ENCODE assay signal across 8 mouse cellular contexts in genomic region chr5:76928124-76928832, GRCm38 (mm10). TPM values are rescaled to one million over a fixed set of nuclear protein-coding genes. Genes with fewer than 3 reads are reported as not detected.
DNase-seq lines count a peak whose midpoint lies in the region; ATAC-seq and TF ChIP-seq lines count a peak whose summit lies in the region.

No protein-coding gene starts in this region.

- H3K4me1 ChIP-seq in liver, adult 2 months (ENCODE audit: control insufficient read depth, insufficient read depth, low read length): peaks cover 6% of the 10 kb centered on the region
- peaks cover 14% of the 10 kb centered on the region for H3K4me1 ChIP-seq in liver, embryonic 12.5 days
- peaks cover 29% of the 10 kb centered on the region for H3K4me1 ChIP-seq in heart, postnatal 0 days (ENCODE audit: control insufficient read depth, insufficient read depth)
- no peaks in the 10 kb centered on the region for H3K4me1 ChIP-seq in midbrain, embryonic 15.5 days

- H3K9ac ChIP-seq in liver, adult 2 months (ENCODE audit: low read depth, low read length): no peak overlapping the region
- H3K9ac ChIP-seq in liver, embryonic 12.5 days: no peak overlapping the region
- peak overlapping the region; percentile 58; the same call in 1 of the 2 replicates for H3K9ac ChIP-seq in heart, postnatal 0 days (replicated peaks; ENCODE audit: low read depth, low read length)
- H3K9ac ChIP-seq in midbrain, embryonic 15.5 days: no peak overlapping the region

- TF ChIP-seq EP300 in heart, postnatal 0 days (IDR thresholded peaks at IDR 0.05; ENCODE audit: low read depth): no peak

- H3K27me3 ChIP-seq in liver, adult 2 months (ENCODE audit: control insufficient read depth, insufficient read depth, low read length): no peaks in the 10 kb centered on the region
- no peaks in the 10 kb centered on the region for H3K27me3 ChIP-seq in liver, embryonic 12.5 days (replicated peaks)
- H3K27me3 ChIP-seq in heart, postnatal 0 days (ENCODE audit: control insufficient read depth, insufficient read depth, low read length): no peaks in the 10 kb centered on the region
- H3K27me3 ChIP-seq in midbrain, embryonic 15.5 days (replicated peaks): no peaks in the 10 kb centered on the region

- no peak for ATAC-seq in liver, embryonic 12.5 days
- ATAC-seq in heart, postnatal 0 days (ENCODE audit: insufficient read depth, low read depth): peak; percentile 89
- no peak for ATAC-seq in midbrain, embryonic 15.5 days (replicated peaks)

- TF ChIP-seq CTCF in liver, adult 2 months (IDR thresholded peaks at IDR 0.05; ENCODE audit: low read depth, low read length): no peak
- TF ChIP-seq CTCF in heart, postnatal 0 days (IDR thresholded peaks at IDR 0.05; ENCODE audit: low read depth): no peak

- no peak overlapping the region for H3K4me2 ChIP-seq in liver, embryonic 12.5 days
- H3K4me2 ChIP-seq in heart, postnatal 0 days (ENCODE audit: low read depth, low read length): peak overlapping the region; percentile 61
- no peak overlapping the region for H3K4me2 ChIP-seq in midbrain, embryonic 15.5 days

- peaks cover 12% of the 10 kb centered on the region for H3K36me3 ChIP-seq in liver, adult 2 months (ENCODE audit: control insufficient read depth, insufficient read depth, low read length)
- H3K36me3 ChIP-seq in liver, embryonic 12.5 days: peaks cover 63% of the 10 kb centered on the region
- peaks cover 14% of the 10 kb centered on the region for H3K36me3 ChIP-seq in heart, postnatal 0 days (replicated peaks; ENCODE audit: control insufficient read depth, insufficient read depth, low read length)
- H3K36me3 ChIP-seq in midbrain, embryonic 15.5 days (replicated peaks): peaks cover 10% of the 10 kb centered on the region

- H3K79me2 ChIP-seq in liver, adult 2 months (ENCODE audit: control insufficient read depth, insufficient read depth, low read length): peaks cover 11% of the 10 kb centered on the region; the same call in 1 of the 2 replicates

- no peak overlapping the region for H3K27ac ChIP-seq in liver, adult 2 months (replicated peaks; ENCODE audit: insufficient read depth, low read depth, low read length)
- no peak overlapping the region for H3K27ac ChIP-seq in liver, embryonic 12.5 days
- peak overlapping the region; percentile 93 for H3K27ac ChIP-seq in heart, postnatal 0 days (ENCODE audit: low read depth)
- no peak overlapping the region for H3K27ac ChIP-seq in midbrain, embryonic 15.5 days

- no peak overlapping the region for H3K4me3 ChIP-seq in liver, adult 2 months (ENCODE audit: insufficient read depth, low read depth, low read length)
- H3K4me3 ChIP-seq in liver, embryonic 12.5 days: no peak overlapping the region
- peak overlapping the region; percentile 38 for H3K4me3 ChIP-seq in heart, postnatal 0 days (ENCODE audit: low read depth, low read length)
- no peak overlapping the region for H3K4me3 ChIP-seq in midbrain, embryonic 15.5 days

- 81% methylated on average over 16 of the region's 16 CpGs for WGBS in liver, adult 2 months
- 84% methylated on average over 16 of the region's 16 CpGs for WGBS in liver, embryonic 12.5 days (ENCODE audit: insufficient replicate concordance)
- 31% methylated on average over 16 of the region's 16 CpGs for WGBS in heart, postnatal 0 days
- WGBS in midbrain, embryonic 15.5 days: 85% methylated on average over 16 of the region's 16 CpGs

- DNase-seq in adrenal gland, adult 2 months: peak; percentile 48
- DNase-seq in adrenal gland, adult 8-10 months: no peak
- DNase-seq in liver, adult 2 months (ENCODE audit: extremely low read depth, low read depth, low spot score): peak; percentile 29
- peak; percentile 96 for DNase-seq in heart, postnatal 0 days (ENCODE audit: low spot score)
- DNase-seq in lung, postnatal 14 days: peak; percentile 28
- no peak for DNase-seq in frontal cortex, postnatal 14 days (ENCODE audit: low spot score in 2 of 2)

- no peak for TF ChIP-seq POLR2A in liver, adult 2 months (IDR thresholded peaks at IDR 0.05; ENCODE audit: extremely low read depth, insufficient read depth, low read length)

- no peaks in the 10 kb centered on the region for H3K9me3 ChIP-seq in liver, embryonic 12.5 days (replicated peaks)
- no peaks in the 10 kb centered on the region for H3K9me3 ChIP-seq in heart, postnatal 0 days (replicated peaks; ENCODE audit: control insufficient read depth, low read length)
- H3K9me3 ChIP-seq in midbrain, embryonic 15.5 days: no peaks in the 10 kb centered on the region

RNA-seq across cellular contexts. Expression of gene Paics, which starts 22.8 kb away (rescaled TPM):
- total RNA-seq in adrenal gland, adult 2 months (2021): 100 to 1,000 TPM; 173 to 196 TPM
- 37.4 and 72.8 TPM in 2 replicates for polyA plus RNA-seq in adrenal gland, adult 2 months (2012; rRNA removed)
- total RNA-seq in adrenal gland, adult 8-10 months (2022): 100 to 1,000 TPM; 160 to 214 (median 189) TPM
- total RNA-seq in liver, adult 2 months (2014; rRNA removed): 303 and 359 TPM in 2 replicates
- 165 and 187 TPM in 2 replicates for polyA plus RNA-seq in liver, adult 2 months (2012; rRNA removed)
- polyA plus RNA-seq in liver, embryonic 12.5 days (2016; fragmentation: Nextera tagmentation; extraction: Ambion mirVana): 246 and 250 TPM in 2 replicates
- 173 and 191 TPM in 2 replicates for total RNA-seq in heart, postnatal 0 days (2014; rRNA removed; ENCODE audit: low replicate concordance)
- 168 and 171 TPM in 2 replicates for polyA plus RNA-seq in heart, postnatal 0 days (2015; fragmentation: Nextera tagmentation; extraction: Ambion mirVana)
- 154 and 167 TPM in 2 replicates for polyA plus RNA-seq in midbrain, embryonic 15.5 days (2015; fragmentation: Nextera tagmentation; extraction: Ambion mirVana)

RNA-seq across cellular contexts. Expression of gene Aasdh, which starts 23.0 kb away (rescaled TPM):
- total RNA-seq in adrenal gland, adult 2 months (2021): 10 to 100 TPM; 15.4 to 16.2 TPM
- 4.6 and 6.1 TPM in 2 replicates for polyA plus RNA-seq in adrenal gland, adult 2 months (2012; rRNA removed)
- 10 to 100 TPM; 14.7 to 28.9 (median 21.4) TPM for total RNA-seq in adrenal gland, adult 8-10 months (2022)
- total RNA-seq in liver, adult 2 months (2014; rRNA removed): 9.3 and 14.3 TPM in 2 replicates
- 7.8 and 9.7 TPM in 2 replicates for polyA plus RNA-seq in liver, adult 2 months (2012; rRNA removed)
- polyA plus RNA-seq in liver, embryonic 12.5 days (2016; fragmentation: Nextera tagmentation; extraction: Ambion mirVana): 12.5 and 13.0 TPM in 2 replicates
- total RNA-seq in heart, postnatal 0 days (2014; rRNA removed; ENCODE audit: low replicate concordance): 12.1 and 16.4 TPM in 2 replicates
- polyA plus RNA-seq in heart, postnatal 0 days (2015; fragmentation: Nextera tagmentation; extraction: Ambion mirVana): 8.7 and 9.6 TPM in 2 replicates
- 20.4 and 21.6 TPM in 2 replicates for polyA plus RNA-seq in midbrain, embryonic 15.5 days (2015; fragmentation: Nextera tagmentation; extraction: Ambion mirVana)

RNA-seq across cellular contexts. Expression of gene Ppat, which starts 23.1 kb away (rescaled TPM):
- 10 to 100 TPM; 13.8 to 18.4 TPM for total RNA-seq in adrenal gland, adult 2 months (2021)
- 2.2 TPM in 2 replicates for polyA plus RNA-seq in adrenal gland, adult 2 months (2012; rRNA removed)
- total RNA-seq in adrenal gland, adult 8-10 months (2022): 10 to 100 TPM; 15.8 to 26.3 (median 19.0) TPM
- total RNA-seq in liver, adult 2 months (2014; rRNA removed): 22.8 and 30.3 TPM in 2 replicates
- 5.3 and 6.4 TPM in 2 replicates for polyA plus RNA-seq in liver, adult 2 months (2012; rRNA removed)
- 49.0 and 49.2 TPM in 2 replicates for polyA plus RNA-seq in liver, embryonic 12.5 days (2016; fragmentation: Nextera tagmentation; extraction: Ambion mirVana)
- total RNA-seq in heart, postnatal 0 days (2014; rRNA removed; ENCODE audit: low replicate concordance): 15.7 and 16.2 TPM in 2 replicates
- polyA plus RNA-seq in heart, postnatal 0 days (2015; fragmentation: Nextera tagmentation; extraction: Ambion mirVana): 20.2 and 24.2 TPM in 2 replicates
- 9.8 and 11.3 TPM in 2 replicates for polyA plus RNA-seq in midbrain, embryonic 15.5 days (2015; fragmentation: Nextera tagmentation; extraction: Ambion mirVana)

RNA-seq across cellular contexts. Expression of gene Srp72, which starts 46.2 kb away (rescaled TPM):
- total RNA-seq in adrenal gland, adult 2 months (2021): 100 to 1,000 TPM; 139 to 145 TPM
- 7.6 and 10.0 TPM in 2 replicates for polyA plus RNA-seq in adrenal gland, adult 2 months (2012; rRNA removed)
- 100 to 1,000 TPM; 124 to 171 (median 156) TPM for total RNA-seq in adrenal gland, adult 8-10 months (2022)
- 43.4 and 43.5 TPM in 2 replicates for total RNA-seq in liver, adult 2 months (2014; rRNA removed)
- 18.4 and 23.1 TPM in 2 replicates for polyA plus RNA-seq in liver, adult 2 months (2012; rRNA removed)
- 58.9 and 61.9 TPM in 2 replicates for polyA plus RNA-seq in liver, embryonic 12.5 days (2016; fragmentation: Nextera tagmentation; extraction: Ambion mirVana)
- 21.8 and 37.8 TPM in 2 replicates for total RNA-seq in heart, postnatal 0 days (2014; rRNA removed; ENCODE audit: low replicate concordance)
- 32.2 and 36.3 TPM in 2 replicates for polyA plus RNA-seq in heart, postnatal 0 days (2015; fragmentation: Nextera tagmentation; extraction: Ambion mirVana)
- 87.6 and 88.2 TPM in 2 replicates for polyA plus RNA-seq in midbrain, embryonic 15.5 days (2015; fragmentation: Nextera tagmentation; extraction: Ambion mirVana)

Comparison
In these comparisons a context has a peak if more than half of its experiments do, and no peak if none do; other contexts are left out.
1. DNase-seq: peak in adrenal gland, adult 2 months (single experiment), liver, adult 2 months (single experiment), heart, postnatal 0 days (single experiment) and lung, postnatal 14 days (single experiment); none in adrenal gland, adult 8-10 months (single experiment) and frontal cortex, postnatal 14 days (0 of 2).